Mouse (Mus musculus): ENCODE data around the gene Apc2.

DNA sequence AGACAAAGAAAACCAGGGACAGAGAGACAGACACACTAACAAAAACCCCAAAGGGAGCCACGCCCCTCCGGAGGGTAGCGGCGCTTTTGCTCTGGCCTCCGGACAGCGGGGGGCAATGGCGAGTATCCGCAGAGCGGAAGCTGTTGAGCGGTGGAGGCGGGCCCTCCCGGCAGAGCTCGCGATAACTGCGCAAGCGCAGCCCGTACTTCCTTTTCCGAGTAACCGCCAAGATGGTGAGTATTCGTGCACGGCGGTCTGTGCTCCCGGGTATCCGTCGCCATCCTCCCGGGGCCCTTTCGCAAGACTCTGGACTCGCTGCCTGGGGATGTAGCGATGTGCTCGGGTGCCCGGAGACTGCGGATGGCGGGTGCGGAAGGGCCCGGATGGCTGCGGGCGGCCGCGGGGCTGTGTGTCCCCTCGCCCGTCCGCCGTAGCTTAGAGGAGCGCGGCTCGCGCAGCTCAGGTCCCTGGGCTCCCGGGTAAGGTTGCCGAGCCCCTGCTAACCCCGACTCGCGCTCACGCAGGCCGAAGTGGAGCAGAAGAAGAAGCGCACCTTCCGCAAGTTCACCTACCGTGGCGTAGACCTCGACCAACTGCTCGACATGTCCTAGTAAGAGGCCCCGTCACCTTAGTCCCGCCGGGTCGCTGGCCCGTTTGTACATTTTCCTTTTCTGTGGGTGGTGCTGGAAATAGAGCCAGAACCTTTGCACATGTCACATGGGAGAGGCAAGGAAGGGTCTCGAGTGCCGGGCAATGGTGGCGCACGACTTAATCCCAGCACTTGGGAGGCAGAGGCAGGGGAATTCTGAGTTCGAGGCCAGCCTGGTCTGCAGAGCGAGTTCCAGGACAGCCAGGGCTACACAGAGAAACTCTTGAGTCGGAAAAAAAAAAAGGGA lies 3.3 kb upstream of the Apc2 start, which contains the start of gene Rps15:
- TF ChIP-seq CTCF (conservative IDR thresholded peaks at IDR 0.05; ENCODE audit: low read length) (no peak), NANOG (IDR thresholded peaks at IDR 0.05; ENCODE audit: borderline replicate concordance, low read length) (no peak; the same call in 1 of the 2 replicates), POU5F1 (IDR thresholded peaks at IDR 0.05; ENCODE audit: borderline replicate concordance, low read length) (no peak)

Measured in E14TG2a.4 (cell line).